8 mouse cellular contexts compared by ENCODE assay signal in genomic region chr10:128895952-128896693, GRCm38 (mm10). TPM values are rescaled to one million over a fixed set of nuclear protein-coding genes. Genes with fewer than 3 reads are reported as not detected.
A peak's percentile ranks its signal among the peaks of the same experiment; 100 is the strongest.
DNase-seq lines count a peak whose midpoint lies in the region; ATAC-seq and TF ChIP-seq lines count a peak whose summit lies in the region.

No protein-coding gene starts in this region.

- H3K4me1 ChIP-seq in midbrain, embryonic 10.5 days: peaks cover 24% of the 10 kb centered on the region
- H3K4me1 ChIP-seq in midbrain, embryonic 11.5 days (ENCODE audit: control insufficient read depth, insufficient read depth, low read length): peaks cover 3% of the 10 kb centered on the region; the same call in 1 of the 2 replicates
- no peaks in the 10 kb centered on the region for H3K4me1 ChIP-seq in limb, embryonic 11.5 days (ENCODE audit: control insufficient read depth, insufficient read depth, low read length)
- H3K4me1 ChIP-seq in stomach, postnatal 0 days (replicated peaks; ENCODE audit: control insufficient read depth, insufficient read depth): no peaks in the 10 kb centered on the region

- no peak for ATAC-seq in midbrain, embryonic 11.5 days (ENCODE audit: low FRiP score)
- no peak for ATAC-seq in limb, embryonic 11.5 days (ENCODE audit: insufficient number of reproducible peaks, low FRiP score, low TSS enrichment, low read depth)
- 0 out of 2 replicates have a peak, but pooled peaks have one; percentile 5 for ATAC-seq in stomach, postnatal 0 days (ENCODE audit: low FRiP score, low TSS enrichment)

- peaks cover 51% of the 10 kb centered on the region for H3K27me3 ChIP-seq in midbrain, embryonic 10.5 days (ENCODE audit: low read depth, poor library complexity, severe bottlenecking)
- H3K27me3 ChIP-seq in midbrain, embryonic 11.5 days (ENCODE audit: control insufficient read depth, insufficient read depth, low read length): peaks cover 11% of the 10 kb centered on the region; the same call in 1 of the 2 replicates
- peaks cover 7% of the 10 kb centered on the region; the same call in 1 of the 2 replicates for H3K27me3 ChIP-seq in limb, embryonic 11.5 days (ENCODE audit: control insufficient read depth, insufficient read depth, low read length)
- no peaks in the 10 kb centered on the region for H3K27me3 ChIP-seq in stomach, postnatal 0 days (ENCODE audit: control insufficient read depth, insufficient read depth, low read length)

- H3K36me3 ChIP-seq in midbrain, embryonic 10.5 days: no peaks in the 10 kb centered on the region
- no peaks in the 10 kb centered on the region for H3K36me3 ChIP-seq in midbrain, embryonic 11.5 days (ENCODE audit: control insufficient read depth, insufficient read depth, low read length)
- no peaks in the 10 kb centered on the region for H3K36me3 ChIP-seq in limb, embryonic 11.5 days (ENCODE audit: control insufficient read depth, insufficient read depth, low read length)
- H3K36me3 ChIP-seq in stomach, postnatal 0 days (ENCODE audit: control insufficient read depth, insufficient read depth, low read length): no peaks in the 10 kb centered on the region

- H3K4me3 ChIP-seq in midbrain, embryonic 10.5 days: peak overlapping the region; percentile 24; the same call in 1 of the 2 replicates
- no peak overlapping the region for H3K4me3 ChIP-seq in midbrain, embryonic 11.5 days (ENCODE audit: low read depth, low read length)
- H3K4me3 ChIP-seq in limb, embryonic 11.5 days (ENCODE audit: low read depth, low read length): no peak overlapping the region; the same call in 1 of the 2 replicates
- no peak overlapping the region for H3K4me3 ChIP-seq in stomach, postnatal 0 days (ENCODE audit: low read depth, low read length)

- DNase-seq in adrenal gland, adult 2 months: peak; percentile 19
- DNase-seq in adrenal gland, postnatal 10 days: no peak
- no peak for DNase-seq in midbrain, embryonic 10.5 days (ENCODE audit: low spot score)
- DNase-seq in midbrain, embryonic 11.5 days (ENCODE audit: low spot score, missing footprints): no peak
- peak; percentile 29 for DNase-seq in induced T-regulatory cell, adult 2 months (ENCODE audit: low read depth)
- DNase-seq in limb, embryonic 11.5 days (ENCODE audit: low spot score): no peak
- peak; percentile 24 for DNase-seq in stomach, postnatal 0 days (ENCODE audit: low spot score)
- DNase-seq in thymus, postnatal 4 days: no peak

- no peak overlapping the region for H3K27ac ChIP-seq in midbrain, embryonic 10.5 days (replicated peaks)
- no peak overlapping the region for H3K27ac ChIP-seq in midbrain, embryonic 11.5 days (ENCODE audit: low read depth, low read length)
- H3K27ac ChIP-seq in limb, embryonic 11.5 days (replicated peaks; ENCODE audit: low read depth, low read length): no peak overlapping the region
- H3K27ac ChIP-seq in stomach, postnatal 0 days (replicated peaks): no peak overlapping the region

- no peaks in the 10 kb centered on the region for H3K9me3 ChIP-seq in midbrain, embryonic 10.5 days (replicated peaks)
- no peaks in the 10 kb centered on the region for H3K9me3 ChIP-seq in midbrain, embryonic 11.5 days (ENCODE audit: control insufficient read depth, low read length)
- H3K9me3 ChIP-seq in limb, embryonic 11.5 days (ENCODE audit: control insufficient read depth, low read length): no peaks in the 10 kb centered on the region
- no peaks in the 10 kb centered on the region for H3K9me3 ChIP-seq in stomach, postnatal 0 days (ENCODE audit: control insufficient read depth, low read length)

- 2% methylated on average over 17 of the region's 17 CpGs for WGBS in midbrain, embryonic 10.5 days
- WGBS in midbrain, embryonic 11.5 days: under 1% methylated on average over 17 of the region's 17 CpGs
- 3% methylated on average over 17 of the region's 17 CpGs for WGBS in limb, embryonic 11.5 days
- WGBS in stomach, postnatal 0 days: 10% methylated on average over 17 of the region's 17 CpGs

- no peak for TF ChIP-seq EP300 in stomach, postnatal 0 days (optimal IDR thresholded peaks at IDR 0.05)

- no peak for TF ChIP-seq CTCF in stomach, postnatal 0 days (IDR thresholded peaks at IDR 0.05; ENCODE audit: low read depth)

- H3K4me2 ChIP-seq in midbrain, embryonic 11.5 days: no peak overlapping the region
- H3K4me2 ChIP-seq in limb, embryonic 11.5 days (ENCODE audit: low read depth, severe bottlenecking): peak overlapping the region; percentile 7; the same call in 1 of the 2 replicates
- peak overlapping the region; percentile 2; the same call in 1 of the 2 replicates for H3K4me2 ChIP-seq in stomach, postnatal 0 days (replicated peaks; ENCODE audit: low read depth)

- no peak overlapping the region for H3K9ac ChIP-seq in midbrain, embryonic 11.5 days (ENCODE audit: low read length)
- 0 out of 2 replicates have a peak overlapping the region, but pooled peaks have one; percentile 5 for H3K9ac ChIP-seq in limb, embryonic 11.5 days (ENCODE audit: low read length)
- no peak overlapping the region for H3K9ac ChIP-seq in stomach, postnatal 0 days (ENCODE audit: low read length)

RNA-seq across cellular contexts. Expression of gene Gdf11, which starts 4.6 kb away (rescaled TPM):
- total RNA-seq in adrenal gland, adult 2 months (2021): 1 to 10 TPM; 1.8 to 2.3 TPM
- 0.55 and 0.99 TPM in 2 replicates for polyA plus RNA-seq in adrenal gland, adult 2 months (2012; rRNA removed)
- 1 to 10 TPM; 3.0 to 4.5 TPM for total RNA-seq in adrenal gland, postnatal 10 days (2021)
- polyA plus RNA-seq in midbrain, embryonic 10.5 days (2016; fragmentation: Nextera tagmentation; extraction: Ambion mirVana): 9.5 and 10.5 TPM in 2 replicates
- 10.0 and 10.2 TPM in 2 replicates for polyA plus RNA-seq in midbrain, embryonic 11.5 days (2014; fragmentation: Nextera tagmentation; extraction: Ambion mirVana)
- polyA plus RNA-seq in limb, embryonic 11.5 days (2014; fragmentation: Nextera tagmentation; extraction: Ambion mirVana): 17.5 and 18.1 TPM in 2 replicates
- polyA plus RNA-seq in stomach, postnatal 0 days (2015; fragmentation: Nextera tagmentation; extraction: Ambion mirVana): 1.5 and 1.6 TPM in 2 replicates

RNA-seq across cellular contexts. Expression of gene Cd63, which starts 4.7 kb away (rescaled TPM):
- total RNA-seq in adrenal gland, adult 2 months (2021): 100 to 1,000 TPM; 279 to 433 TPM
- polyA plus RNA-seq in adrenal gland, adult 2 months (2012; rRNA removed): 38.2 and 44.2 TPM in 2 replicates
- 100 to 1,000 TPM; 243 to 263 TPM for total RNA-seq in adrenal gland, postnatal 10 days (2021)
- polyA plus RNA-seq in midbrain, embryonic 10.5 days (2016; fragmentation: Nextera tagmentation; extraction: Ambion mirVana): 195 and 196 TPM in 2 replicates
- polyA plus RNA-seq in midbrain, embryonic 11.5 days (2014; fragmentation: Nextera tagmentation; extraction: Ambion mirVana): 168 and 177 TPM in 2 replicates
- 425 and 427 TPM in 2 replicates for polyA plus RNA-seq in limb, embryonic 11.5 days (2014; fragmentation: Nextera tagmentation; extraction: Ambion mirVana)
- 760 and 773 TPM in 2 replicates for polyA plus RNA-seq in stomach, postnatal 0 days (2015; fragmentation: Nextera tagmentation; extraction: Ambion mirVana)

RNA-seq across cellular contexts. Expression of gene Rdh5, which starts 26.6 kb away (rescaled TPM):
- total RNA-seq in adrenal gland, adult 2 months (2021): 10 to 100 TPM; 11.2 to 15.9 TPM
- polyA plus RNA-seq in adrenal gland, adult 2 months (2012; rRNA removed): 24.3 and 29.3 TPM in 2 replicates
- 10 to 100 TPM; 16.4 to 22.8 TPM for total RNA-seq in adrenal gland, postnatal 10 days (2021)
- 13.3 and 14.9 TPM in 2 replicates for polyA plus RNA-seq in midbrain, embryonic 10.5 days (2016; fragmentation: Nextera tagmentation; extraction: Ambion mirVana)
- polyA plus RNA-seq in midbrain, embryonic 11.5 days (2014; fragmentation: Nextera tagmentation; extraction: Ambion mirVana): 11.3 TPM in 2 replicates
- 7.7 and 7.8 TPM in 2 replicates for polyA plus RNA-seq in limb, embryonic 11.5 days (2014; fragmentation: Nextera tagmentation; extraction: Ambion mirVana)
- 8.1 and 9.5 TPM in 2 replicates for polyA plus RNA-seq in stomach, postnatal 0 days (2015; fragmentation: Nextera tagmentation; extraction: Ambion mirVana)

RNA-seq across cellular contexts. Expression of gene Bloc1s1, which starts 27.7 kb away (rescaled TPM):
- 100 to 1,000 TPM; 174 to 223 TPM for total RNA-seq in adrenal gland, adult 2 months (2021)
- polyA plus RNA-seq in adrenal gland, adult 2 months (2012; rRNA removed): 99.2 and 115 TPM in 2 replicates
- total RNA-seq in adrenal gland, postnatal 10 days (2021): 100 to 1,000 TPM; 216 to 240 TPM
- polyA plus RNA-seq in midbrain, embryonic 10.5 days (2016; fragmentation: Nextera tagmentation; extraction: Ambion mirVana): 216 and 236 TPM in 2 replicates
- polyA plus RNA-seq in midbrain, embryonic 11.5 days (2014; fragmentation: Nextera tagmentation; extraction: Ambion mirVana): 242 and 271 TPM in 2 replicates
- 203 and 211 TPM in 2 replicates for polyA plus RNA-seq in limb, embryonic 11.5 days (2014; fragmentation: Nextera tagmentation; extraction: Ambion mirVana)
- polyA plus RNA-seq in stomach, postnatal 0 days (2015; fragmentation: Nextera tagmentation; extraction: Ambion mirVana): 194 and 198 TPM in 2 replicates

RNA-seq across cellular contexts. Expression of gene Itga7, which starts 37.5 kb away (rescaled TPM):
- total RNA-seq in adrenal gland, adult 2 months (2021): 10 to 100 TPM in 1 of 2 experiments, 1 to 10 TPM in 1; 8.4 to 25.6 TPM
- 19.6 and 32.5 TPM in 2 replicates for polyA plus RNA-seq in adrenal gland, adult 2 months (2012; rRNA removed)
- 10 to 100 TPM; 24.4 to 36.7 TPM for total RNA-seq in adrenal gland, postnatal 10 days (2021)
- 1.7 and 1.9 TPM in 2 replicates for polyA plus RNA-seq in midbrain, embryonic 10.5 days (2016; fragmentation: Nextera tagmentation; extraction: Ambion mirVana)
- polyA plus RNA-seq in midbrain, embryonic 11.5 days (2014; fragmentation: Nextera tagmentation; extraction: Ambion mirVana): 1.6 and 1.7 TPM in 2 replicates
- 0.10 and 0.12 TPM in 2 replicates for polyA plus RNA-seq in limb, embryonic 11.5 days (2014; fragmentation: Nextera tagmentation; extraction: Ambion mirVana)
- 8.5 and 8.7 TPM in 2 replicates for polyA plus RNA-seq in stomach, postnatal 0 days (2015; fragmentation: Nextera tagmentation; extraction: Ambion mirVana)

Comparison
In these comparisons a context has a peak if more than half of its experiments do, and no peak if none do; other contexts are left out.
1. DNase-seq: peak in adrenal gland, adult 2 months (single experiment), induced T-regulatory cell, adult 2 months (single experiment) and stomach, postnatal 0 days (single experiment); none in adrenal gland, postnatal 10 days (single experiment), midbrain, embryonic 10.5 days (single experiment), midbrain, embryonic 11.5 days (single experiment), limb, embryonic 11.5 days (single experiment) and thymus, postnatal 4 days (single experiment).